ENCODE assay signal across 8 mouse cellular contexts in the genomic region with DNA sequence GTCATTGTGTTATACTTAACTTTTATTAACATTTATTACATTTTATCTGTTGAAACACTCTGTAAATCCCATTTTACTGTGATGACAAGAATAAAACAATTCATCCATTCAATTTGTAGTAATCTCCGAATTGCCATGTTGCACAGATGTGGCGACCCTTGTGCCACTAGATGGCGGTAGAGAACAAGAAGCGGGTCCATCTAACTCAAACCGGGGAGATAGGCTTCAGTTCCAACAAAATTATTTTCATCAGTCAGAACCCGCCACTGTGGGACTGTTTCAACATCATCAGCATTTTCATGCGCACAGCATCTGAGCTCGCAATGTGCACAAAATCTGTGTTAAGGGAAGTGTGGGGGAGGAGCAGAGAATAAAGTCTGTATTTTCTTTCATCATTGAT. TPM values are rescaled to one million over a fixed set of nuclear protein-coding genes. Genes with fewer than 3 reads are reported as not detected.
DNase-seq lines count a peak whose midpoint lies in the region; ATAC-seq and TF ChIP-seq lines count a peak whose summit lies in the region.

No protein-coding gene starts in this region.

- peak; percentile 94 for TF ChIP-seq CTCF in cortical plate, adult 2 months (IDR thresholded peaks at IDR 0.05; ENCODE audit: extremely low read depth, insufficient read depth, low read length)
- peak; percentile 50; the same call in 1 of the 2 replicates for TF ChIP-seq CTCF in testis, adult 2 months (IDR thresholded peaks at IDR 0.05; ENCODE audit: control insufficient read depth, insufficient read depth, insufficient replicate concordance, low read depth, low read length)

- no peak overlapping the region for H3K9ac ChIP-seq in kidney, embryonic 16.5 days (replicated peaks; ENCODE audit: low read length)
- H3K9ac ChIP-seq in limb, embryonic 14.5 days (ENCODE audit: low read depth, low read length, severe bottlenecking) = no peak overlapping the region
- no peak overlapping the region for H3K9ac ChIP-seq in neural tube, embryonic 11.5 days (ENCODE audit: low read length)

- no peaks in the 10 kb centered on the region for H3K9me3 ChIP-seq in kidney, embryonic 16.5 days (ENCODE audit: low read length)
- H3K9me3 ChIP-seq in limb, embryonic 14.5 days (ENCODE audit: control insufficient read depth, low read length) = no peaks in the 10 kb centered on the region
- no peaks in the 10 kb centered on the region for H3K9me3 ChIP-seq in neural tube, embryonic 11.5 days (ENCODE audit: control insufficient read depth, low read length)

- no peak for TF ChIP-seq POLR2A in cortical plate, adult 2 months (IDR thresholded peaks at IDR 0.05; ENCODE audit: extremely low read depth, insufficient read depth, low read length)
- TF ChIP-seq POLR2A in limb, embryonic 14.5 days (IDR thresholded peaks at IDR 0.05; ENCODE audit: borderline replicate concordance, extremely low read depth, insufficient read depth, insufficient read length) = no peak
- TF ChIP-seq POLR2A in testis, adult 2 months (IDR thresholded peaks at IDR 0.05; ENCODE audit: control insufficient read depth, low read depth, low read length) = no peak

- 5% methylated on average over 8 of the region's 8 CpGs for WGBS in kidney, embryonic 16.5 days
- 4% methylated on average over 8 of the region's 8 CpGs for WGBS in limb, embryonic 14.5 days
- 8% methylated on average over 8 of the region's 8 CpGs for WGBS in neural tube, embryonic 11.5 days

- H3K4me2 ChIP-seq in kidney, embryonic 16.5 days (replicated peaks; ENCODE audit: low read depth, low read length) = no peak overlapping the region
- no peak overlapping the region; the same call in 1 of the 2 replicates for H3K4me2 ChIP-seq in limb, embryonic 14.5 days (replicated peaks; ENCODE audit: low read depth, low read length, severe bottlenecking)
- no peak overlapping the region for H3K4me2 ChIP-seq in neural tube, embryonic 11.5 days (ENCODE audit: low read depth)

- H3K4me1 ChIP-seq in cortical plate, adult 2 months (ENCODE audit: control insufficient read depth, insufficient read depth, low read length) = peaks cover 4% of the 10 kb centered on the region; the same call in 1 of the 2 replicates
- H3K4me1 ChIP-seq in kidney, embryonic 16.5 days (ENCODE audit: insufficient read depth, low read length) = no peaks in the 10 kb centered on the region
- peaks cover 2% of the 10 kb centered on the region for H3K4me1 ChIP-seq in limb, embryonic 14.5 days (ENCODE audit: control insufficient read depth, insufficient read depth, low read length)
- H3K4me1 ChIP-seq in neural tube, embryonic 11.5 days (ENCODE audit: control insufficient read depth, insufficient read depth, low read length) = no peaks in the 10 kb centered on the region
- H3K4me1 ChIP-seq in testis, adult 2 months (ENCODE audit: control insufficient read depth, insufficient read depth, low read length) = no peaks in the 10 kb centered on the region

- peak; percentile 84 for ATAC-seq in granulocyte monocyte progenitor cell, adult 5-6 weeks (replicated peaks; ENCODE audit: poor library complexity, severe bottlenecking)
- ATAC-seq in kidney, embryonic 16.5 days (ENCODE audit: low FRiP score, low TSS enrichment) = peak; percentile 73; the same call in 1 of the 2 replicates
- ATAC-seq in limb, embryonic 14.5 days (ENCODE audit: low FRiP score, low read depth) = peak; percentile 76
- ATAC-seq in neural tube, embryonic 11.5 days (ENCODE audit: insufficient read depth, low FRiP score, low TSS enrichment) = peak; percentile 67

- H3K36me3 ChIP-seq in kidney, embryonic 16.5 days (ENCODE audit: insufficient read depth, low read length) = no peaks in the 10 kb centered on the region
- H3K36me3 ChIP-seq in limb, embryonic 14.5 days (ENCODE audit: control insufficient read depth, insufficient read depth, low read length) = no peaks in the 10 kb centered on the region
- no peaks in the 10 kb centered on the region for H3K36me3 ChIP-seq in neural tube, embryonic 11.5 days (ENCODE audit: control insufficient read depth, insufficient read depth, low read length)
- no peaks in the 10 kb centered on the region for H3K36me3 ChIP-seq in testis, adult 2 months (ENCODE audit: control insufficient read depth, insufficient read depth, low read length)

- no peak overlapping the region for H3K4me3 ChIP-seq in cortical plate, adult 2 months (ENCODE audit: insufficient read depth, low read length)
- no peak overlapping the region for H3K4me3 ChIP-seq in kidney, embryonic 16.5 days (ENCODE audit: low read length)
- H3K4me3 ChIP-seq in limb, embryonic 14.5 days (replicated peaks; ENCODE audit: low read length) = no peak overlapping the region
- H3K4me3 ChIP-seq in neural tube, embryonic 11.5 days (ENCODE audit: low read depth, low read length) = no peak overlapping the region
- H3K4me3 ChIP-seq in testis, adult 2 months (ENCODE audit: control insufficient read depth, low read depth, low read length) = no peak overlapping the region

- H3K27ac ChIP-seq in cortical plate, adult 2 months (ENCODE audit: insufficient read depth, low read length) = no peak overlapping the region
- no peak overlapping the region for H3K27ac ChIP-seq in kidney, embryonic 16.5 days (ENCODE audit: low read length)
- H3K27ac ChIP-seq in limb, embryonic 14.5 days (replicated peaks; ENCODE audit: low read depth, low read length) = no peak overlapping the region
- no peak overlapping the region for H3K27ac ChIP-seq in neural tube, embryonic 11.5 days (ENCODE audit: low read depth, low read length)
- H3K27ac ChIP-seq in testis, adult 2 months (ENCODE audit: control insufficient read depth, insufficient read depth, low read depth, low read length) = no peak overlapping the region

- DNase-seq in A20 (ENCODE audit: low read depth, low spot score) = peak; percentile 64
- peak; percentile 39 to 88 for DNase-seq in adrenal gland, adult (ENCODE audit: inconsistent age in 2 of 2, low spot score in 1 of 2)
- peak; percentile 85 for DNase-seq in limb, embryonic 14.5 days (ENCODE audit: low spot score)
- peak; percentile 75 for DNase-seq in neural tube, embryonic 11.5 days (ENCODE audit: low spot score)

- H3K27me3 ChIP-seq in kidney, embryonic 16.5 days (ENCODE audit: insufficient read depth, low read length) = no peaks in the 10 kb centered on the region
- no peaks in the 10 kb centered on the region for H3K27me3 ChIP-seq in limb, embryonic 14.5 days (ENCODE audit: control insufficient read depth, insufficient read depth, low read length)
- H3K27me3 ChIP-seq in neural tube, embryonic 11.5 days (ENCODE audit: control insufficient read depth, insufficient read depth, low read length) = no peaks in the 10 kb centered on the region
- H3K27me3 ChIP-seq in testis, adult 2 months (ENCODE audit: control insufficient read depth, insufficient read depth, low read length) = no peaks in the 10 kb centered on the region

RNA-seq across cellular contexts. Expression of gene Arl6, which starts 44.2 kb away (rescaled TPM):
- polyA plus RNA-seq in cortical plate, adult 2 months (2012; rRNA removed) = 21.0 and 23.1 TPM in 2 replicates
- total RNA-seq in granulocyte monocyte progenitor cell, adult 5-6 weeks (2014; fragmentation: Nextera tagmentation) = 3.4 TPM in 2 replicates
- total RNA-seq in granulocyte monocyte progenitor cell, adult 5-6 weeks (2017) = 3.7 and 11.4 TPM in 2 replicates
- 34.8 and 38.7 TPM in 2 replicates for polyA plus RNA-seq in kidney, embryonic 16.5 days (2015; fragmentation: Nextera tagmentation; extraction: Ambion mirVana)
- polyA plus RNA-seq in limb, embryonic 14.5 days (2012; rRNA removed) = 10.6 and 14.1 TPM in 2 replicates
- polyA plus RNA-seq in limb, embryonic 14.5 days (2014; fragmentation: Nextera tagmentation; extraction: Ambion mirVana) = 27.1 and 27.7 TPM in 2 replicates
- polyA plus RNA-seq in neural tube, embryonic 11.5 days (2014; fragmentation: Nextera tagmentation; extraction: Ambion mirVana) = 47.5 and 50.0 TPM in 2 replicates
- 12.8 and 15.6 TPM in 2 replicates for polyA plus RNA-seq in testis, adult 2 months (2012; rRNA removed)
